Mouse (Mus musculus) urinary bladder, postnatal 14 days (tissue): ENCODE data around the gene Bcam.
"Not testable (repeated sequence)": the region's sequence is repeated elsewhere in the genome, so short reads cannot be mapped to it uniquely, and the experiment has no call there.

Experiments
- DNase-seq: peaks from one replicate; pipeline ENCODE4 v3.0.0; 2021; ENCODE audit warnings: low spot score

The Bcam gene

GRCm38 (mm10) chr7:19770984-19771391 lies at the start of gene Bcam:
Gene Bcam, minus strand, starts transcription at chr7:19771016.
- no peak for DNase-seq

GRCm38 (mm10) chr7:19818875-19819274 lies 48.1 kb upstream of the Bcam start:
- no peak for DNase-seq

GRCm38 (mm10) chr7:19818440-19818839 lies 47.6 kb upstream of the Bcam start:
- DNase-seq, result peak; percentile 57

GRCm38 (mm10) chr7:19817382-19818105 lies 46.7 kb upstream of the Bcam start:
- DNase-seq, result peak; percentile 71

- peak; percentile 93 for DNase-seq
Observed at GRCm38 (mm10) chr7:19816224-19816771, 45.5 kb upstream of the Bcam start.

- DNase-seq, result no peak
Observed at GRCm38 (mm10) chr7:19815296-19816223, 44.7 kb upstream of the Bcam start.

- DNase-seq, result no peak
Observed at GRCm38 (mm10) chr7:19813579-19814122, 42.8 kb upstream of the Bcam start.

GRCm38 (mm10) chr7:19813161-19813560 lies 42.3 kb upstream of the Bcam start:
- DNase-seq, result no peak

- DNase-seq, result no peak
Observed at GRCm38 (mm10) chr7:19811114-19811513, 40.3 kb upstream of the Bcam start.

GRCm38 (mm10) chr7:19809369-19809768 lies 38.6 kb upstream of the Bcam start:
- DNase-seq, result no peak

- no peak for DNase-seq
Observed at GRCm38 (mm10) chr7:19806356-19806969, 35.6 kb upstream of the Bcam start.

GRCm38 (mm10) chr7:19802995-19803394 lies 32.2 kb upstream of the Bcam start:
- DNase-seq, result peak; percentile 78

GRCm38 (mm10) chr7:19800764-19801163 lies 29.9 kb upstream of the Bcam start:
- peak; percentile 72 for DNase-seq

- DNase-seq, result peak; percentile 93
Observed at GRCm38 (mm10) chr7:19796697-19797588, 26.1 kb upstream of the Bcam start, which contains the start of gene Cblc. Gene Cblc, minus strand, starts transcription at chr7:19796809.

GRCm38 (mm10) chr7:19796254-19796653 lies 25.4 kb upstream of the Bcam start:
- DNase-seq, result no peak

GRCm38 (mm10) chr7:19795236-19795635 lies 24.4 kb upstream of the Bcam start:
- no peak for DNase-seq

GRCm38 (mm10) chr7:19792701-19793630 lies 22.1 kb upstream of the Bcam start:
- DNase-seq, result no peak

- DNase-seq, result not testable (repeated sequence)
Observed at GRCm38 (mm10) chr7:19791504-19791903, 20.7 kb upstream of the Bcam start.

- DNase-seq, result peak; percentile 93
Observed at GRCm38 (mm10) chr7:19789904-19790347, 19.1 kb upstream of the Bcam start.
